Mouse (Mus musculus): ENCODE results near the gene Wdr83.

Gene Wdr83

DNA sequence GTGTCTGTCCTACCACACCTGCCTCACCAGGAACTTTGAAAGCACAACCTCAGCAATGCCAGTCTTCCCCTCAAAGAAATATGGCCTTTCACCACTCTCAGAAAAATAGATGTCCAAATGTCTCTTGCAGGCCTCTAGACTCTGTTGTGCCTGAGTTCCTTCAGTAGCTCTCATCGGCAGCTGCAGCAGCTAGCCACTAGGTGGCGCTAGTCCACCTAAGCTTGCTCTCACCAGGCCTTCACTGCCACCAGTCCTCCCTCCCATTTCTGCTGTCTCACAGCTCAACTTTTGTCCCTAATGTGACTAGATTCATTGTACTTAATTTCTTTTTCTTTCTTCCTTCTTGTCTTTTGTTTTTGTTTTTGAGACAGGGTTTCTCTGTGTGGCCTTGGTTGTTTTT lies 4.1 kb downstream of the Wdr83 start:
- DNase-seq (ENCODE audit: low read depth): peak; percentile 80

- no peak for DNase-seq (ENCODE audit: low read depth)
Measured at GRCm38 (mm10) chr8:85076001-85076400, 5.1 kb downstream of the Wdr83 start.

DNA sequence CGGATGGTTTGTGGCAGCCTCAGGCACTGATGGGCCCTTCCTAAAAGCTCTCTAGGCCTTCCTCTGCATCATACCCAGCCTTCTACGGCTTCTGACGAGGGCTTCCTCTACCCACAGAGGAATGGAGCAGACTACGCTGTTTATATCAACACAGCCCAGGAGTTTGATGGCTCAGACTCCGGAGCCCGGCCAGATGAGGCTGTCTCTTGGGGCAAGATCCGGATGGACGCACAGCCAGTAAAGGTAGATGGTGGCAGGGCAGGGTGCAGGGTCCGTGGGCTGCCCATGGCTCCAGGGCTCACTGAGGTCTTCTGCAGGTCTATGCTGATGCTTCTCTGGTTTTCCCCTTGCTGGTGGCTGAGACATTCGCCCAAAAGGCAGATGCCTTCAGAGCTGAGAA lies 6.5 kb downstream of the Wdr83 start:
- no peak for DNase-seq (ENCODE audit: low read depth)

DNA sequence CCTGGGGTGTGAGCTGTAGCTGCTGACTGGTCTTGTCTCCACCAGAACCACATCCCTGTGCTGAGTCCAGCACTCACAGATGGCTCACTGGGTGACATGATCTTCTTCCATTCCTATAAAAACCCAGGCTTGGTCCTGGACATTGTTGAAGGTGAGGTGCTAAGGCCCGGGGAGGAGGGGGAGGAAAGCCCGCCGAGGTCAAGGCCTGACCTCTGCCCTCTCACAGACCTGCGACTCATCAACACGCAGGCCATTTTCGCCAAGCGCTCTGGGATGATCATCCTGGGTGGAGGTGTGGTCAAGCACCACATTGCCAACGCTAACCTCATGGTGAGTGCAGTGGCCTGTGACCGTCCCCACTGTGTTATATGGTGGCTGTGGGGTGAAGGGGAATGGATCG lies 6.9 kb downstream of the Wdr83 start:
- no peak for DNase-seq (ENCODE audit: low read depth)

- DNase-seq (ENCODE audit: low read depth): no peak
Measured at GRCm38 (mm10) chr8:85073041-85073612, 8.0 kb downstream of the Wdr83 start.

- DNase-seq (ENCODE audit: low read depth): no peak
Measured at GRCm38 (mm10) chr8:85072364-85072929, 8.7 kb downstream of the Wdr83 start.

- peak; percentile 80 for DNase-seq (ENCODE audit: low read depth)
Measured at GRCm38 (mm10) chr8:85071514-85072281, 9.4 kb downstream of the Wdr83 start, which contains the start of gene Dhps. TSS of gene Dhps (plus strand) at chr8:85071757.

- no peak for DNase-seq (ENCODE audit: low read depth)
Measured at GRCm38 (mm10) chr8:85071041-85071440, 10.1 kb downstream of the Wdr83 start.

- DNase-seq (ENCODE audit: low read depth): no peak
Measured at GRCm38 (mm10) chr8:85067982-85068381, 13.1 kb downstream of the Wdr83 start, which contains the start of gene Gm5741. TSS of gene Gm5741 (minus strand) at chr8:85067982.

DNA sequence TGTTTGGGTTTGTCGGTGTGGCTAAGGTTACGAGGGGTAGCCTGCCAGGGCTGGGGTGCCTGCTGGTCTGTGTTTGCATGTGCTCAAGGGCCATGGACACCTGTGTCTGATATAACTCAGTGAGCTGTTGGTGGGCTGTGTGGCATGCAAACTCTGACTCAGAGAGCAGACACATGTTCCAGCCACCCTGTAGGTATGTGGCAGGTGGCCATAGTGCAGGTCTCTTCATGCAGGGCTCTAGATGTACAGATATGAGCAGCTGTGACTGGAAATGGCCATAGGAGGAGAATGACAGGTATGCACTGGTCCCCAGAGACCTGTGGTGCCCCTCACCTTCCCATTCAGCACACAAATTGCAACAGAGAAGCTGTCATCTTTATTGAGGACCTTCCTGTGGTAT lies 14.0 kb downstream of the Wdr83 start:
- no peak for DNase-seq (ENCODE audit: low read depth)

DNA sequence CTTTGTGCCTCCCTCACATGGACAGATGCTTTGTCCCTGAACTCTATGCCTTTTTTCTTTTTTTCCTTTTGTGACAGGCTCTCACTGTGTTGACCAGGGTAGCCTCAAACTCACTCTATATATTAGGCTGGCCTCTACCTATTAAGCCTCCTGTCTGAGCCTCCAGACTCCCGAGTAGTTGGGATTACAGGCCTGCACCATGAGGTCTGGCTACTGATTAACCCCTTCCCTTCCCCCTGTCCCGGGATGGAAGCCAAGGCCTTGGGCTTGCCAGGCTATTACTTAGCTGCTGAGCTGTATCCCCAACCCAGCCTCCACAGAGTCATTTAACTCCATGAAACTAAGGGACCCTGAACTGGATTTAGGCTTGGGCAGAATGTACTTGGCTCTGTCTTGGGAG lies 15.9 kb downstream of the Wdr83 start:
- DNase-seq (ENCODE audit: low read depth): no peak

GRCm38 (mm10) chr8:85062603-85063002 lies 18.5 kb downstream of the Wdr83 start:
- no peak for DNase-seq (ENCODE audit: low read depth)

DNA sequence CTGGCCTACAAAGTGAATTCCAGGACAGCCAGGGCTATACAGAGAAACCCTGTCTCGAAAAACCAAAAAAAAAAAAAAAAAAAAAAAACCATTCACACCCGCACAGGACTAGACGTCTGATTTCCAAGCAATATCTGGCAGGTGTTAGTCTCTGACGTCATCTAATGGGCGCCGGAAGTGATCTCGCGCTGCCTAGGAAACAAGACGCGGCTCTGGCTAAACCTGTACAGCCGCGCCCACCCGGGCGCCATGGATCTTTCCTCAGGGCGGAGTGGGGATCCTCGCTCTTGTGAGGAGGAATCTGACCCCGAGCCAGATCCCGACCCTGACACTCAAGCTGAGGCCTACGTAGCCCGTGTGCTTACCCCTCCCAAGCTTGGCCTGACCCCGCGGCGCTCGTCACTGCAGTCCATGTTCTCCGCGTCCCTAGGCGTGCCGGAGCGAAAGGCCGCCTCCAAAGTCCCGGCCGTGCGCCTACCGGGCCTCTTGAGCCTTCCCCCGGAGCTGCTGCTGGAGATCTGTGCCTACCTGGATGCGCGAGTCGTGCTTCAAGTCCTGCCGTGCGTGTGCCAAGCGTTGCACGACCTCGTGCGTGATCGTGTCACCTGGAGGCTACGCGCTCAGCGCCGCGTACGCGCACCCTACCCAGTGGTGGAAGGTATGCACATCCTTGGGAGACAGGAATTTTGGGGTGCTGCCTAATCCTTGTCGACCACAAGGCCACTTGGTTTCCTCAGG lies 21.1 kb downstream of the Wdr83 start, which contains the start of gene Fbxw9:
Gene Fbxw9 (plus strand): TSS at position 177 of the 738 bp plus-strand sequence.
- DNase-seq (ENCODE audit: low read depth): peak; percentile 92

DNA sequence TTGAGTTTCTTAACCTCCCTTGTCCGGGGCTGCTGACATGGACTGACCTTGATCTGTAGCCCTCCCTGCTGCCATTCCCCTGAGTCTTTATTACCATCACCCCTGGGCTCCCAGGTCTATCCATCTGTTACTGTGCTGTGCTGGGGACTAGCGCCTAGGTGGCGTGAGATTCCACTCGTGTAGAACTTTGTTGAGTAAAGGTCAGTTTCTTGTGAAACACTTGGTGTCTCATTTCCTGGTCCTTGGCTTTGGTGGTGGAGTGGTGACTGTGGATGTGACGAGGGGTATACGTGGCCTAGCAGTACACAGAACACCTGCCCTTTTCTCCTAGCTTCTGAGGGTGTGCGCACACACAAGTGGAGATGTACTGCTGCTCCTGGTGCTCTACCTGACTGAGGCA lies 23.7 kb downstream of the Wdr83 start:
- no peak for DNase-seq (ENCODE audit: low read depth)

DNA sequence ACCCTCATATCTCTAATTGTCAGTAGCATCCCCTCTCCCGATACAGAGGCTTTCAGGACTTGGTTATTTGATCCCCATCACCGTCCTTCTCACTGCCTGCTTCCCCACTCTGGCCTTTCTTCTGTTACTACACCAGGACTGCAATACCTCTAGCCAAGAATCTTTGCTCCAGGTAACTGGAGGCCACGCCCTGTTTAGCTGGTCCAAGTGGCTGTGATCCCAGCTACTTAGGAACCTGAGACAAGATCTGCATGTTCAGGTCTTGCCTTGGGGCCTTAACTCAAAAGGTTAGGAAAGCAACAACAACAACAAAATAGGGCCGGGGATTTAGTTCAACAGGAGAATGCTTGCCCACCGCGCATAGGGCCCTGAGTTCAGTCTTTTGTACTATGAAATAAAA lies 37.5 kb downstream of the Wdr83 start:
- DNase-seq (ENCODE audit: low read depth): no peak

- peak; percentile 62 for DNase-seq (ENCODE audit: low read depth)
Measured at GRCm38 (mm10) chr8:85037681-85038531, 43.2 kb downstream of the Wdr83 start.

DNA sequence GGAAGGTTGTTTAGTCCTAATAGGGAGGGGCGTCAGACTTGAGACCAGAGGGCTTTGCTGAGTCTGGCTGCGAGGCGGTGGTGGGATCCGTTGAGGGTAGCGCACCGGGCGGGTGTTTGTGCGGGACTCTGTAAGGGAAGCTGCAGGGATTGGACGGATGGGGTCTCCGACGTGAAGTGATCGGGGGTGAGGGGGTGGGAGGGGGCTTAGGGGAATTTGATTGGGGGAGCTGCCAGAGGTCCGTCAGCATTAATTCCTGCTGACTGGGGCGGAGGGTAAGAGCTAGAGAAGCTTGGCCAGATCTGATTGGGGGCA lies 43.8 kb downstream of the Wdr83 start:
- DNase-seq (ENCODE audit: low read depth): no peak

- DNase-seq (ENCODE audit: low read depth): peak; percentile 97
Measured at GRCm38 (mm10) chr8:85036718-85037365, 44.3 kb downstream of the Wdr83 start, which contains the start of gene Tnpo2. TSS of gene Tnpo2 (plus strand) at chr8:85036915.

- DNase-seq (ENCODE audit: low read depth): no peak
Measured at GRCm38 (mm10) chr8:85036381-85036717, 44.8 kb downstream of the Wdr83 start.

- DNase-seq (ENCODE audit: low read depth): no peak
Measured at GRCm38 (mm10) chr8:85035728-85036310, 45.3 kb downstream of the Wdr83 start.

DNA sequence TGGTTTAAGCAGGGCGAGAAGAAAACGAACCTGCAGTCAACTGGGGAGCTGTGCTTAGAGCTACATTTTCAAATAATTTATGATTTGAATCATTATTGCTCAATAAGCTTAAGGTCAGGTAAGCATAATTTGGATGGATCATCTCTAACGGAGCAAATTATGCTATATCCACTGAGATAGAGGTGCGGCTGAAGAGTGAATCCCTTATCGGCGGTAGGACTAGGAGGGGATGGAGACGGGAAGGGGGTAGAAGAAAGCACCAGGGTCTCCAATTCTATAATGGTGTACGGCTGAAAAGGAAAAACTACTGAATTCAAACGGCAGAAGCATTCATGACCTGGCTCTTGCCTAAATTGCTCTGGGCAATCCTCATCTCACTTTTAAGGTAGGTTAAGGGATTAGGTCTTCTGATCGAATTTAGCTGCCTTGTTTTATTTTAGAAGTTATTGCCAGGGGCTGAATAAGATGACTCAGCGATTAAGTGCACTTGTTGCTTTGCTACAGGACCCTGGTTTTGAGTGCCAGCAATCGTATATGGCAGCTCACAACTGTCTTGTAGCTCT lies 45.9 kb downstream of the Wdr83 start:
- DNase-seq (ENCODE audit: low read depth): peak; percentile 42

Measured in c-Kit-positive CD71-positive TER-119-negative erythroid progenitor cells, embryonic 14.5 days (primary cell).